Mouse (Mus musculus): ENCODE measurements around the gene Igfbp4. TPM values are rescaled to one million over a fixed set of nuclear protein-coding genes. Genes with fewer than 3 reads are reported as not detected.

Gene Igfbp4
- polyA plus RNA-seq, 1 experiment from 2014 or later: 428 TPM

- WGBS: 82% methylated on average over 9 of the region's 9 CpGs
- Histone ChIP-seq H3K27ac (no peak overlapping the region), H3K36me3 (no peaks in the 10 kb centered on the region), H3K4me3 (no peak overlapping the region), H3K27me3 (no peaks in the 10 kb centered on the region), H3K4me1 (no peaks in the 10 kb centered on the region; the same call in 1 of the 2 replicates), H3K9ac (no peak overlapping the region), H3K9me3 (replicated peaks) (no peaks in the 10 kb centered on the region), H3K4me2 (replicated peaks) (no peak overlapping the region)
- ATAC-seq (ENCODE audit: low FRiP score): no peak
Observed at GRCm38 (mm10) chr11:99102575-99103270, 61.7 kb downstream of the Igfbp4 start.

Other genes starting within 250 kb of the Igfbp4 start
- gene Msl1, start 245.7 kb upstream of the Igfbp4 start, polyA plus RNA-seq (2016; fragmentation: Nextera tagmentation; extraction: Ambion mirVana): 38.8 and 40.4 TPM in 2 replicates
- 62.5 and 66.5 TPM in 2 replicates for gene Casc3, start 236.3 kb upstream of the Igfbp4 start, polyA plus RNA-seq (2016; fragmentation: Nextera tagmentation; extraction: Ambion mirVana)
- 3.1 and 4.1 TPM in 2 replicates for gene Rapgefl1, start 204.5 kb upstream of the Igfbp4 start, polyA plus RNA-seq (2016; fragmentation: Nextera tagmentation; extraction: Ambion mirVana)
- gene Wipf2, start 177.6 kb upstream of the Igfbp4 start, polyA plus RNA-seq (2016; fragmentation: Nextera tagmentation; extraction: Ambion mirVana): 4.7 and 5.0 TPM in 2 replicates
- 19.0 and 20.2 TPM in 2 replicates for gene Cdc6, start 133.4 kb upstream of the Igfbp4 start, polyA plus RNA-seq (2016; fragmentation: Nextera tagmentation; extraction: Ambion mirVana)
- 38.6 and 46.9 TPM in 2 replicates for gene Rara, start 113.4 kb upstream of the Igfbp4 start, polyA plus RNA-seq (2016; fragmentation: Nextera tagmentation; extraction: Ambion mirVana)
- gene Gjd3, start 58.2 kb upstream of the Igfbp4 start, polyA plus RNA-seq (2016; fragmentation: Nextera tagmentation; extraction: Ambion mirVana): 0.88 and 1.1 TPM in 2 replicates
- 195 and 199 TPM in 2 replicates for gene Top2a, start 17.1 kb upstream of the Igfbp4 start, polyA plus RNA-seq (2016; fragmentation: Nextera tagmentation; extraction: Ambion mirVana)
- 0.32 and 0.36 TPM in 2 replicates for gene Tns4, start 48.1 kb downstream of the Igfbp4 start, polyA plus RNA-seq (2016; fragmentation: Nextera tagmentation; extraction: Ambion mirVana)
- 0.25 and 0.42 TPM in 2 replicates for gene Ccr7, start 113.8 kb downstream of the Igfbp4 start, polyA plus RNA-seq (2016; fragmentation: Nextera tagmentation; extraction: Ambion mirVana)
- gene Smarce1, start 189.8 kb downstream of the Igfbp4 start, polyA plus RNA-seq (2016; fragmentation: Nextera tagmentation; extraction: Ambion mirVana): 366 and 375 TPM in 2 replicates
- gene Krt222, start 202.8 kb downstream of the Igfbp4 start, polyA plus RNA-seq (2016; fragmentation: Nextera tagmentation; extraction: Ambion mirVana): 0.98 and 1.5 TPM in 2 replicates
- not detected in 2 replicates for gene Krt24, start 244.0 kb downstream of the Igfbp4 start, polyA plus RNA-seq (2016; fragmentation: Nextera tagmentation; extraction: Ambion mirVana)

Measured in hindbrain, embryonic 12.5 days (tissue).